Mouse (Mus musculus): ENCODE measurements around the gene Oard1.

Gene Oard1

DNA sequence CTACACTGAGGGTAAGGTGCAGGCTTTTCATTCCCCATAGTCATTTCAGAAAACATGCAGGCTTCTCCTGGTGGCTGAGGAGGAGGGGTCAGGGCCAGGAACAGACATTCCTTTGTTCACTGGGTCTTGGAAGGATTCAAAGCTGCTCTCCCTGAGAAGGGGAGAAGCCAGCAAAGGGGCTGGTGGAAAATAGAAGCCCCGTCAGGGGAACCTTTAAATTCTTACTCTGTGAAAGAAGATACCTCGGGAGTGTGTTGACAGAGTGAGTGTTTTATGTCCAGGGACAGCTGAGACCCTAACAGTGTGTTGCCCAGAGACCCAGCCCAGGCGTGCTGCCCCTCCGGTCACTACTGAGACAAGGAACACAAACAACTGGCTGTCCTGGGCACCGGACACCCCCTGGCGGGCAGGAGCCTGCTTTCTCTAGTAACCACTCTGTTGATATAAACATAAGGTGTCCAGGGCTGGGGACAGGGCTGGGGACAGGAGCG is 27.7 kb downstream of the Oard1 start:
- DNase-seq = no peak

DNA sequence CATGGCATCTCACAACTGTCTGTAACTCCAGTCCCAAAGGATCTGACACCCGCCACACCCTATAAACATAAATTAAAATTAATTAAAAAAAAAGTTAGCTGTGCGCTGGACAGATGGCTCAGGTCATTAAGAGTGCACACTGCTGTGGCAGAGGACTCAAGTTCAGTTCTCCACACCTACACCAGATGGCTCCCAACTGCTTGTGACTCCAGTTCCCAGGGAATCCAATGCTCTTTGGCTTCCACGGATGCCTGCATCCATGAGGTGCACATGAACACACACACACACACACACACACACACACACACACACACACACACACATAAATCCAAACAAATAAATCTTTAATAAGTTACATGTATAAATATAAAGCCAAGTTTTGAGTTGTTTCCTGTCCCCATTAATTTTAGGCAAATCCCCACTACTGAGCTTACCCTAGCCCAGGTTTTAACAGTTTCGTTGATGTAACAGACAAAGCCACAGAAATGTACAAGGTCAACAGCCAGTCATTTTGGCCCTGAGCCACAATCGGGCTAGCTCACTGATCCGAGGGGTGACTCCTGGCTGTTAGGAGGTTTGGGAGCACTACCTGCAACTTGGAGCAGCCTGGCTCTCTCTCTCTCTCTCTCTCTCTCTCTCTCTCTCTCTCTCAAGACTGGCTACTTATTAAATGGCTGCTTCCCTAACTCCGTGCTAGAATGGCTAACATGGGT is 33.1 kb downstream of the Oard1 start:
- DNase-seq = no peak

GRCm38 (mm10) chr17:48443542-48444145 is 33.8 kb downstream of the Oard1 start:
- DNase-seq = no peak

DNA sequence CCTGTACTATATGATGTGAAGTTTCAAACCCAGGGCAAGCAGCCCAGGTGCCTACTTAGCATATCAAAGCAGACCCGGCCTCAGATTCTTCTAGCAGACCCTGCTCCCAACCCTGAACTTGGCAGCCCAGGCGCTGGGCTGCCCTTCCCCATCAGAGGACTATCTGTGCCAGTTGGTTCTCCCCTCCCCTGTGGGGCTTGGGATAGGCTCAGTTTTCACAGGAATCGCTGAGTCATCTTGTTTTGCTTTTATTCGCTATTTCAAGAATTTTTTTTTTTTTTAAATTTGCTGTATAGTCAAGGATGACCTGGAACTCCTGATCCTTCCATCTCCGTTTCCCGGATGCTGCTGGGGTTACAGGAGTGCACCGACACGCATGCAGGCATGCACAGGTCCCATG is 37.9 kb downstream of the Oard1 start:
- no peak for DNase-seq

- DNase-seq = no peak
Observed at GRCm38 (mm10) chr17:48450666-48451352, 41.0 kb downstream of the Oard1 start.

DNA sequence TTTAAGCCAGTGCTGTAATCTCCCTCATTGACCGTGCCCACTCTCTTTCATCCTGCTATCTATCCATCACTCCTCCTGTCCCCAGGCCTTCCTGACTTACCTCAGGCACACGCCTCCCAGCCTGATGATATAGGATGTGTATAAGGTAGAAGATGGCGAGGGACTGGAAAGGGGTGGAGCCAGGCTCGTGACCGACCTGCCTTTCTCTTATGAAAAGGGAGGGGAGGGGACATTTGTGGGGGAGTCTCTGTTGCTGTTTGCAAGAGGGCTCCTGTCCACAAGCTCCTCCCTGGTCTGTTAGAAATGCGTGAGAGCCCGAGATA is 41.5 kb downstream of the Oard1 start, which contains the start of gene Tspo2:
Tspo2 (minus strand) TSS at position 170 of the 323 bp plus-strand sequence.
- DNase-seq = no peak

DNA sequence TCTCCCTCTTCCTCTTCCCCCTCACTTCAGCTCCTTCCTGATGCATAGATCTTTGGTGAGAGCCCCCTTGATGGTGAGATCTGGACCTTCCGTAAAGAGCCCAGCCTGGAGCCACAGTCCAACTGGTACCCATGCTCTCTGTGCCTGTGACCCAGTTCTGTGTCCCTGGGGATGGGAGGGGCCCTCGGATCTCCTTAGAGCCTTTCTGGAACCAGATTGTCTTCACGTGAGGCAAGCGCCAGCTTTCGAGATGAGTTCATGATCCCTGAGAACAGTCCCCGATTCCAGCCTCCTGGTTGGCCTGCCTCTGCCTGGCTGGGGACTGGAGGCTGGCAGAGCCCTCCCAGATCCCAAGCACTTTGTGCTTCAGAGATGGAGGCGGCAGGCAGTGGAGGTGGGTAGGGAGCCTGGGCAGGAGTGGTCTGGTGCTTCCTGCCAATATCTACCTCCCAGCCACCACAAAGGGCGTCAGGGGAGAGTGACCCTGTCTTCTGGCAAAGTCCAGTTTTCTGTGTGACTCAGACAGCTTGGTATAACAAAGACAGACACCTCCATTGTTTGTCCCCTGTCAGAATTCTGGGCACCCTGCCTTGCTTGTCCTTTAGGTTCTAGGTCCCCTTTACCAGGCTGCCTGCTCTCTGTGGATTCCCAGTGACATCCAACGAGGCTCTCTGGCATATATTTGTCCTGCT is 42.1 kb downstream of the Oard1 start:
- no peak for DNase-seq

DNA sequence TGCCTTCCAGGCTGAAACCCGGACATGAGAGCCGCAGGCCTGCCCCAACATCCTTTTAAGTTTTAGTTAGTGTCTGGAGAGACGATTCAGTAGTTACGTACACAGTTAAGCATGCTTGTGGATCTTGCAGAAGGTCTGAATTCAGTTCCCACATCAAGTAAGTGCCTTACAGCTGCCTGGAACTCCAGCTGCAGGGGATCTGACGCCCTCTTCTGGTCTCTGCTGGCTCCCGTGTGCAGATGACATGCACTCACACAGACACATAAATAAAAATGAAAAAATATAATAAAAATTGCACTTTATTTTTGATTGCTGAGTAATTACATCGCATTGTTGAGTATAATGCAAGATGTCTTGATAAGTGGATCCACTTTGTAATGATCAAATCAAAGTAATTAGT is 43.7 kb downstream of the Oard1 start:
- no peak for DNase-seq

GRCm38 (mm10) chr17:48454190-48454589 is 44.4 kb downstream of the Oard1 start:
- no peak for DNase-seq

- DNase-seq = peak; percentile 25 to 49
Observed at GRCm38 (mm10) chr17:48454688-48455087, 44.9 kb downstream of the Oard1 start, which contains the start of gene Unc5cl. Gene Unc5cl (plus strand): TSS chr17:48454901.

- no peak for DNase-seq
Observed at GRCm38 (mm10) chr17:48455955-48456354, 46.1 kb downstream of the Oard1 start.

GRCm38 (mm10) chr17:48457971-48458653 is 48.3 kb downstream of the Oard1 start:
- no peak for DNase-seq

- DNase-seq = no peak
Observed at GRCm38 (mm10) chr17:48462096-48462495, 52.3 kb downstream of the Oard1 start.

GRCm38 (mm10) chr17:48463391-48463790 is 53.6 kb downstream of the Oard1 start:
- no peak for DNase-seq
